Mouse (Mus musculus) small intestine, adult 2 months (tissue): ENCODE data around the gene Ooep.
"Not testable (repeated sequence)": the region's sequence is repeated elsewhere in the genome, so short reads cannot be mapped to it uniquely, and the experiment has no call there.

Source experiments
- CTCF ChIP-seq: fragments of 200-500 bp; IDR thresholded peaks from 2 replicates; pipeline ENCODE4 v1.5.1; 2012; ENCODE audit warnings: low read depth, mild to moderate bottlenecking, control low read depth, inconsistent platforms, low read length, moderate library complexity, mixed read lengths; ENCODE audit not compliant: insufficient replicate concordance, insufficient read length; ENCODE audit errors: extremely low read depth
- POLR2A ChIP-seq: fragments of 200-500 bp; IDR thresholded peaks from 2 replicates; pipeline ENCODE4 v1.6.1; 2012; ENCODE audit warnings: low read depth, mild to moderate bottlenecking, control low read depth, inconsistent platforms, low read length, moderate library complexity

DNA sequence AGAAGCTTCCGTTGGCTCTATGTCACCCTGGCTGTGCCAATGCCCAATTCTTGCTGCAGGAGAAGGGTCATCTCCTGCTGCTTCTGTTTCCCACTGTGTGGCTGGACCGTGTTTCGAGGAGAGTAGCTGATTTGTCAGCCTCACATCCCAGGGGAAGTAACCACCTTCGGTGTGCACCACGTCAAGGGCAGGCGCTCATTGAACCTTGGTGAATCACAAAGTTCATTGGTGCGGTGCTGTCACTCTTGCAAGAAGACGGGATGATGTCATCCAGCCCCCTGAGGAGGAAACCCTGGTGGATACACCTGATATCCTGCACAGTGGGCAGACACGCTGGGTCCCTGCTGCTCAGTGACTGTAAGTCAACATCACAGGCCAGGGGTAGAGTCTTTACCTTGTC, 35.5 kb downstream of the Ooep start:
- TF ChIP-seq POLR2A, CTCF: not testable (repeated sequence)
